Mouse (Mus musculus): ENCODE results near the gene Olfr45. TPM values are rescaled to one million over a fixed set of nuclear protein-coding genes. Genes with fewer than 3 reads are reported as not detected.

The Olfr45 gene
- polyA plus RNA-seq, 1 experiment from 2014 or later: not detected

DNA sequence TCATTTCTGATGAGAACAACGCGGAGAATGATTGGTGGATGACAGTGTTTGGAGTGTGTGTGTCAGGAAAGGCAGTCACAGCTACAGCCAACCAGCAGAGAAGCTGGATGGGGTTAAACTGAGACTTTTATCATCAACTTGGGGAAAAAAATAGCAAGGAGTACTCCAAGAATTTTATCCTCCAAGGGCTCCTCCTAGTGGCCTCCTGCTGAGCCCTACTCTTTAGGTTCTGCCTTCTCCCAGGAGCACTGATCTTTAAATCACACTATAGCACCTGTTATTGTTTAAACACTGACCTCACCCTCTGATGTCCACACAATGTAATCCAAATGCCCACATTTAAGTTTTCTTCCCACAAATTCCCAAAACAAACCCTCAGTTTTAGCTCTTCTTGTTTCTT, 51.4 kb downstream of the Olfr45 start:
- no peaks in the 10 kb centered on the region for H3K36me3 ChIP-seq
- no peaks in the 10 kb centered on the region for H3K9me3 ChIP-seq
- H3K4me2 ChIP-seq: no peak overlapping the region
- no peak overlapping the region for H3K9ac ChIP-seq
- H3K27me3 ChIP-seq: no peaks in the 10 kb centered on the region
- H3K4me3 ChIP-seq: no peak overlapping the region
- WGBS: 67% methylated on average over 2 of the region's 2 CpGs
- ATAC-seq (ENCODE audit: borderline replicate concordance, extremely low read depth, low FRiP score, low TSS enrichment): no peak
- no peaks in the 10 kb centered on the region for H3K4me1 ChIP-seq
- no peak overlapping the region for H3K27ac ChIP-seq

Other genes with a start within 250 kb of the Olfr45 start
- gene Olfr533, start 218.6 kb upstream of the Olfr45 start, polyA plus RNA-seq (2015; fragmentation: Nextera tagmentation; extraction: Ambion mirVana): not detected in 2 replicates
- gene Olfr535, start 197.7 kb upstream of the Olfr45 start, polyA plus RNA-seq (2015; fragmentation: Nextera tagmentation; extraction: Ambion mirVana): not detected in 2 replicates
- gene Olfr536, start 174.6 kb upstream of the Olfr45 start, polyA plus RNA-seq (2015; fragmentation: Nextera tagmentation; extraction: Ambion mirVana): not detected in 2 replicates
- gene Olfr538, start 114.1 kb upstream of the Olfr45 start, polyA plus RNA-seq (2015; fragmentation: Nextera tagmentation; extraction: Ambion mirVana): not detected in 2 replicates
- not detected in 2 replicates for gene Olfr46, start 80.7 kb upstream of the Olfr45 start, polyA plus RNA-seq (2015; fragmentation: Nextera tagmentation; extraction: Ambion mirVana)
- not detected in 2 replicates for gene Olfr61, start 53.0 kb upstream of the Olfr45 start, polyA plus RNA-seq (2015; fragmentation: Nextera tagmentation; extraction: Ambion mirVana)
- gene Olfr53, start 35.5 kb upstream of the Olfr45 start, polyA plus RNA-seq (2015; fragmentation: Nextera tagmentation; extraction: Ambion mirVana): not detected in 2 replicates
- gene Olfr539, start 22.0 kb upstream of the Olfr45 start, polyA plus RNA-seq (2015; fragmentation: Nextera tagmentation; extraction: Ambion mirVana): not detected in 2 replicates
- gene Olfr541, start 15.3 kb downstream of the Olfr45 start, polyA plus RNA-seq (2015; fragmentation: Nextera tagmentation; extraction: Ambion mirVana): not detected in 2 replicates
- 0.10 and 0.19 TPM in 2 replicates for gene Cyp2e1, start 81.8 kb downstream of the Olfr45 start, polyA plus RNA-seq (2015; fragmentation: Nextera tagmentation; extraction: Ambion mirVana)
- gene Syce1, start 105.9 kb downstream of the Olfr45 start, polyA plus RNA-seq (2015; fragmentation: Nextera tagmentation; extraction: Ambion mirVana): 0.14 TPM in 1 of 2 replicates, not detected in the other
- 0.52 and 0.59 TPM in 2 replicates for gene Zfp941, start 140.2 kb downstream of the Olfr45 start, polyA plus RNA-seq (2015; fragmentation: Nextera tagmentation; extraction: Ambion mirVana)
- 4.4 and 5.1 TPM in 2 replicates for gene Urah, start 153.1 kb downstream of the Olfr45 start, polyA plus RNA-seq (2015; fragmentation: Nextera tagmentation; extraction: Ambion mirVana)
- not detected in 2 replicates for gene Scgb1c1, start 163.6 kb downstream of the Olfr45 start, polyA plus RNA-seq (2015; fragmentation: Nextera tagmentation; extraction: Ambion mirVana)
- not detected in 2 replicates for gene Odf3, start 165.9 kb downstream of the Olfr45 start, polyA plus RNA-seq (2015; fragmentation: Nextera tagmentation; extraction: Ambion mirVana)
- gene Gm45785, start 174.4 kb downstream of the Olfr45 start, polyA plus RNA-seq (2015; fragmentation: Nextera tagmentation; extraction: Ambion mirVana): not detected in 2 replicates
- gene Ric8a, start 175.0 kb downstream of the Olfr45 start, polyA plus RNA-seq (2015; fragmentation: Nextera tagmentation; extraction: Ambion mirVana): 58.2 and 58.8 TPM in 2 replicates
- gene Bet1l, start 175.6 kb downstream of the Olfr45 start, polyA plus RNA-seq (2015; fragmentation: Nextera tagmentation; extraction: Ambion mirVana): 35.1 and 41.0 TPM in 2 replicates
- gene Psmd13, start 200.0 kb downstream of the Olfr45 start, polyA plus RNA-seq (2015; fragmentation: Nextera tagmentation; extraction: Ambion mirVana): 243 and 252 TPM in 2 replicates
- gene Sirt3, start 200.4 kb downstream of the Olfr45 start, polyA plus RNA-seq (2015; fragmentation: Nextera tagmentation; extraction: Ambion mirVana): 22.8 and 22.9 TPM in 2 replicates
- 6.2 and 8.5 TPM in 2 replicates for gene Cox8b, start 218.5 kb downstream of the Olfr45 start, polyA plus RNA-seq (2015; fragmentation: Nextera tagmentation; extraction: Ambion mirVana)
- gene Nlrp6, start 239.0 kb downstream of the Olfr45 start, polyA plus RNA-seq (2015; fragmentation: Nextera tagmentation; extraction: Ambion mirVana): 0.26 and 0.72 TPM in 2 replicates